In the genomic region with DNA sequence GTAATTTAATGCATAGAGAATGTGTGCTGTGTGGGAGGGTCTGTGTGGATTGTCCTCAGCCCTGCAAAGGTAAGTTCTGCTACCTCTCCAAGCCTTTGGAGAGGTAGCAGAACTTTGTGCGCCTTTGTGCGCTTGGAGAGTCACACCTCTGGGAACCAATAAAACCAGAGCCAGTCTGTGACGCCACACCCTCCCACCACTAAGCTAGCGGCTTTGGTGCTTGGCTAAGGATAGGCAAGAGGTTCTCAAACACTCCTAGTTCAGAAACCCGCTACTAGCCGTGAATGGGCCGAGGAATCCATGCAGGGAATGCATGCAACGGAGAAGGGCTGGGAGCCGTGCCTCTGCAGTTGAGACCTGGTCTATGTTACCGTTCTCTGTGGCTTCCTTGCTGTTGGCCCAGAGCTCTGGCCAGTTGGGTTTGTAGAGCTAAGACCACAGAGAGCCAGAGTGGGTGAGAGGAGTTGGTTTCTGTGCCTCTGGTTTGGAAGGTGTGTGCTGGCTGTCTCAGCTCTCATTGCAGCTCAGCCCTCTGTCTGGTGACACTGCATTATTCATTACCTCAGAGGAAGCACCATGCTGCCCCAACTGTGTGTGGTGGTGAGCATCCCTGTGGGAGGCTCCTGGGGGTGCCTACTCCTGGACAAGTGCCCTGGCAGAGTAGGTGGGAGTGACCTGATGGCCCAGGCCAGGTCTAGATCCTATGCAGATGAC, we compare ENCODE assay signal across 28 mouse cellular contexts. TPM values are rescaled to one million over a fixed set of nuclear protein-coding genes. Genes with fewer than 3 reads are reported as not detected.
DNase-seq lines count a peak whose midpoint lies in the region; ATAC-seq lines count a peak whose summit lies in the region.
"Had no signal": no experiment of that assay in that cellular context is flagged by ENCODE, and none has a peak within 500 bp of the region (broad histone marks: within the 10 kb centered on the region; RNA-seq: fewer than 3 reads in every experiment).

No protein-coding gene starts in this region.

- H3K9ac ChIP-seq in kidney, embryonic 16.5 days (replicated peaks; ENCODE audit: low read length), result no peak overlapping the region
- H3K9ac ChIP-seq: embryonic facial prominence, embryonic 13.5 days; forebrain, embryonic 13.5 days; heart, embryonic 12.5 days; liver, embryonic 12.5 days; lung, embryonic 15.5 days; neural tube, embryonic 12.5 days had no signal

- H3K4me1 ChIP-seq in heart, embryonic 10.5 days, result peaks cover 44% of the 10 kb centered on the region
- peaks cover 96% of the 10 kb centered on the region for H3K4me1 ChIP-seq in megakaryocyte, embryonic 14.5 days
- H3K4me1 ChIP-seq in kidney, embryonic 16.5 days (ENCODE audit: insufficient read depth, low read length), result peaks cover 30% of the 10 kb centered on the region

- no peak overlapping the region for H3K4me2 ChIP-seq in kidney, embryonic 16.5 days (replicated peaks; ENCODE audit: low read depth, low read length)
- H3K4me2 ChIP-seq: embryonic facial prominence, embryonic 13.5 days; forebrain, embryonic 13.5 days; heart, embryonic 12.5 days; liver, embryonic 12.5 days; lung, embryonic 15.5 days; neural tube, embryonic 12.5 days had no signal

- WGBS in heart, embryonic 10.5 days, result 45% methylated on average over 10 of the region's 10 CpGs
- WGBS in kidney, embryonic 16.5 days, result 48% methylated on average over 10 of the region's 10 CpGs

- no peak for DNase-seq in heart, embryonic 10.5 days (ENCODE audit: low spot score)
- DNase-seq in heart, postnatal 36 days, result no peak
- DNase-seq in lung, postnatal 10 days, result peak; percentile 40
- no peak for DNase-seq in spleen, postnatal 14 days (ENCODE audit: low spot score in 2 of 2)
- DNase-seq: adrenal gland, adult 8-10 months; cerebellum, adult 18-20 months; cerebellum, postnatal 14 days; gastrocnemius, postnatal 10 days; heart, adult 11 months; heart, postnatal 10 days; midbrain, embryonic 14.5 days; right cerebral cortex, postnatal 25 days; thymus, adult 18-20 months; thymus, postnatal 36 days had no signal

- no peak overlapping the region for H3K4me3 ChIP-seq in heart, embryonic 10.5 days
- H3K4me3 ChIP-seq in megakaryocyte, embryonic 14.5 days (replicated peaks), result peak overlapping the region; percentile 6
- H3K4me3 ChIP-seq in kidney, embryonic 16.5 days (ENCODE audit: low read length), result no peak overlapping the region
- H3K4me3 ChIP-seq: embryonic facial prominence, embryonic 13.5 days; forebrain, embryonic 13.5 days; heart, embryonic 12.5 days; liver, embryonic 12.5 days; lung, embryonic 15.5 days; neural tube, embryonic 12.5 days had no signal

- H3K36me3 ChIP-seq in heart, embryonic 10.5 days, result peaks cover 30% of the 10 kb centered on the region
- H3K36me3 ChIP-seq in megakaryocyte, embryonic 14.5 days (replicated peaks; ENCODE audit: low read length), result peaks cover 47% of the 10 kb centered on the region
- peaks cover 12% of the 10 kb centered on the region; the same call in 1 of the 2 replicates for H3K36me3 ChIP-seq in kidney, embryonic 16.5 days (ENCODE audit: insufficient read depth, low read length)

- intact Hi-C loops in heart, postnatal 36 days (cut with DNase I), result no loop called here

- peaks cover 2% of the 10 kb centered on the region; the same call in 1 of the 2 replicates for H3K9me3 ChIP-seq in heart, embryonic 10.5 days
- H3K9me3 ChIP-seq in megakaryocyte, embryonic 14.5 days, result no peaks in the 10 kb centered on the region
- H3K9me3 ChIP-seq in kidney, embryonic 16.5 days (ENCODE audit: low read length), result no peaks in the 10 kb centered on the region
- H3K9me3 ChIP-seq: embryonic facial prominence, embryonic 13.5 days; forebrain, embryonic 13.5 days; heart, embryonic 12.5 days; liver, embryonic 12.5 days; lung, embryonic 15.5 days; neural tube, embryonic 12.5 days had no signal

- ATAC-seq in megakaryocyte, adult 5-6 weeks (ENCODE audit: poor library complexity, severe bottlenecking), result no peak
- no peak for ATAC-seq in kidney, embryonic 16.5 days (ENCODE audit: low FRiP score, low TSS enrichment)
- ATAC-seq: CD4-positive, CD25-positive, alpha-beta regulatory T cell, adult 4 months; forebrain, embryonic 13.5 days; hindbrain, postnatal 0 days; intestine, embryonic 16.5 days; liver, embryonic 12.5 days had no signal

- H3K27ac ChIP-seq in heart, embryonic 10.5 days, result peak overlapping the region; percentile 42; the same call in 1 of the 2 replicates
- no peak overlapping the region for H3K27ac ChIP-seq in kidney, embryonic 16.5 days (ENCODE audit: low read length)
- H3K27ac ChIP-seq: forebrain, embryonic 13.5 days; hindbrain, postnatal 0 days; kidney, postnatal 0 days; liver, embryonic 12.5 days; neural tube, embryonic 12.5 days had no signal

- no peaks in the 10 kb centered on the region for H3K27me3 ChIP-seq in heart, embryonic 10.5 days (ENCODE audit: insufficient read depth, poor library complexity, severe bottlenecking)
- no peaks in the 10 kb centered on the region for H3K27me3 ChIP-seq in megakaryocyte, embryonic 14.5 days (replicated peaks)
- H3K27me3 ChIP-seq in kidney, embryonic 16.5 days (ENCODE audit: insufficient read depth, low read length), result no peaks in the 10 kb centered on the region
- H3K27me3 ChIP-seq: embryonic facial prominence, embryonic 13.5 days; forebrain, embryonic 13.5 days; heart, embryonic 12.5 days; lung, embryonic 15.5 days; neural tube, embryonic 12.5 days had no signal

RNA-seq across cellular contexts. Expression of gene Ak2, which starts 21.6 kb away (rescaled TPM):
- polyA plus RNA-seq in heart, embryonic 10.5 days (2016; fragmentation: Nextera tagmentation; extraction: Ambion mirVana), result 189 and 215 TPM in 2 replicates
- total RNA-seq in heart, postnatal 36 days (2021), result 10 to 100 TPM; 67.6 to 71.0 TPM
- polyA plus RNA-seq in megakaryocyte, embryonic 14.5 days (2012; ENCODE audit: insufficient read depth, low replicate concordance), result 29.1 and 128 TPM in 2 replicates
- 41.2 and 48.0 TPM in 2 replicates for total RNA-seq in megakaryocyte, adult 5-6 weeks (2015)
- 69.0 and 71.2 TPM in 2 replicates for total RNA-seq in megakaryocyte, adult 5-6 weeks (2017)
- 226 and 238 TPM in 2 replicates for polyA plus RNA-seq in kidney, embryonic 16.5 days (2015; fragmentation: Nextera tagmentation; extraction: Ambion mirVana)

RNA-seq across cellular contexts. Expression of gene Rnf19b, which starts 44.8 kb away (rescaled TPM):
- 5.3 and 6.8 TPM in 2 replicates for polyA plus RNA-seq in heart, embryonic 10.5 days (2016; fragmentation: Nextera tagmentation; extraction: Ambion mirVana)
- 10 to 100 TPM; 24.3 to 27.2 TPM for total RNA-seq in heart, postnatal 36 days (2021)
- 696 and 878 TPM in 2 replicates for polyA plus RNA-seq in megakaryocyte, embryonic 14.5 days (2012; ENCODE audit: insufficient read depth, low replicate concordance)
- total RNA-seq in megakaryocyte, adult 5-6 weeks (2015), result 20.2 and 24.2 TPM in 2 replicates
- total RNA-seq in megakaryocyte, adult 5-6 weeks (2017), result 52.8 and 56.8 TPM in 2 replicates
- polyA plus RNA-seq in kidney, embryonic 16.5 days (2015; fragmentation: Nextera tagmentation; extraction: Ambion mirVana), result 6.4 and 6.7 TPM in 2 replicates

RNA-seq across cellular contexts. Expression of gene Azin2, which starts 51.1 kb away (rescaled TPM):
- 4.0 and 4.7 TPM in 2 replicates for polyA plus RNA-seq in heart, embryonic 10.5 days (2016; fragmentation: Nextera tagmentation; extraction: Ambion mirVana)
- 1 to 10 TPM; 2.4 to 3.0 TPM for total RNA-seq in heart, postnatal 36 days (2021)
- 7.6 and 12.2 TPM in 2 replicates for polyA plus RNA-seq in megakaryocyte, embryonic 14.5 days (2012; ENCODE audit: insufficient read depth, low replicate concordance)
- total RNA-seq in megakaryocyte, adult 5-6 weeks (2015), result 0.25 and 0.38 TPM in 2 replicates
- 0.29 and 1.5 TPM in 2 replicates for total RNA-seq in megakaryocyte, adult 5-6 weeks (2017)
- polyA plus RNA-seq in kidney, embryonic 16.5 days (2015; fragmentation: Nextera tagmentation; extraction: Ambion mirVana), result 21.7 and 26.3 TPM in 2 replicates
- total RNA-seq: megakaryocyte-erythroid progenitor cell, adult 5-6 weeks had no signal

Comparison
In these comparisons a context has a peak if more than half of its experiments do, and no peak if none do; other contexts are left out.
1. RNA of gene Rnf19b, which starts 44.8 kb away (polyA plus RNA-seq): 696 to 878 TPM in megakaryocyte, embryonic 14.5 days; 5.3 to 6.8 TPM in heart, embryonic 10.5 days and 6.4 to 6.7 TPM in kidney, embryonic 16.5 days; every median in the first group is over 10 times any median in the second.